In genomic region chr10:29143566-29144335, GRCm38 (mm10) we compare ENCODE assay signal across 8 mouse cellular contexts. TPM values are rescaled to one million over a fixed set of nuclear protein-coding genes. Genes with fewer than 3 reads are reported as not detected.
DNase-seq lines count a peak whose midpoint lies in the region; ATAC-seq and TF ChIP-seq lines count a peak whose summit lies in the region.

Soga3 (plus strand) TSS chr10:29143839.

- H3K9ac ChIP-seq in kidney, embryonic 15.5 days, result no peak within 1 kb of the TSS

- H3K27ac ChIP-seq in kidney, embryonic 15.5 days, result no peak within 1 kb of the TSS
- H3K27ac ChIP-seq in kidney, adult 2 months (ENCODE audit: insufficient read depth, low read depth, low read length), result no peak within 1 kb of the TSS

- no peak for DNase-seq in kidney, adult 2 months
- peak; percentile 72 for DNase-seq in cerebellum, adult 9-11 months
- peak; percentile 40 to 62 for DNase-seq in frontal cortex, postnatal 14 days (ENCODE audit: low spot score in 2 of 2)
- DNase-seq in left cerebral cortex, postnatal 25 days (ENCODE audit: low spot score in 2 of 2), result peak; percentile 63 to 75
- peak; percentile 24 for DNase-seq in retina, postnatal 7 days (ENCODE audit: low read depth, low spot score)
- no peak for DNase-seq in thymus, postnatal 0 days (ENCODE audit: low spot score)
- no peak for DNase-seq in heart, adult 11 months

- TF ChIP-seq POLR2A in kidney, adult 2 months (IDR thresholded peaks at IDR 0.05; ENCODE audit: low read depth, low read length), result no peak

- H3K36me3 ChIP-seq in kidney, embryonic 15.5 days, result no peaks in the 10 kb centered on the region
- no peaks in the 10 kb centered on the region for H3K36me3 ChIP-seq in kidney, adult 2 months (ENCODE audit: control insufficient read depth, insufficient read depth, low read length)

- 2% methylated on average over 34 of the region's 34 CpGs for WGBS in kidney, embryonic 15.5 days
- WGBS in kidney, adult 2 months, result 2% methylated on average over 34 of the region's 34 CpGs

- H3K4me2 ChIP-seq in kidney, embryonic 15.5 days, result peak within 1 kb of the TSS; percentile 51

- TF ChIP-seq CTCF in kidney, adult 2 months (conservative IDR thresholded peaks at IDR 0.05; ENCODE audit: insufficient read depth, insufficient read length, low read depth, low read length), result no peak

- peaks cover 61% of the 10 kb centered on the region for H3K27me3 ChIP-seq in kidney, embryonic 15.5 days
- peaks cover 5% of the 10 kb centered on the region for H3K27me3 ChIP-seq in kidney, adult 2 months (replicated peaks; ENCODE audit: control insufficient read depth, insufficient read depth, low read length)

- no peak for ATAC-seq in kidney, embryonic 15.5 days (replicated peaks; ENCODE audit: low FRiP score)

- H3K4me3 ChIP-seq in kidney, embryonic 15.5 days (replicated peaks), result peak within 1 kb of the TSS; percentile 32
- H3K4me3 ChIP-seq in kidney, adult 2 months (ENCODE audit: insufficient read depth, low read depth, low read length), result no peak within 1 kb of the TSS

- no peaks in the 10 kb centered on the region for H3K9me3 ChIP-seq in kidney, embryonic 15.5 days (replicated peaks)

- peaks cover 30% of the 10 kb centered on the region for H3K4me1 ChIP-seq in kidney, embryonic 15.5 days
- H3K4me1 ChIP-seq in kidney, adult 2 months (ENCODE audit: control insufficient read depth, insufficient read depth, low read length), result no peaks in the 10 kb centered on the region

- intact Hi-C loops in left cerebral cortex, postnatal 25 days (cut with DNase I), result loop anchor here (2.0 to 5.0 kb wide), 2 partner anchors 36 to 63 kb away; no protein-coding TSS in a partner anchor

RNA-seq across cellular contexts. Expression of gene Soga3, which starts in this region (rescaled TPM):
- polyA plus RNA-seq in kidney, embryonic 15.5 days (2015; fragmentation: Nextera tagmentation; extraction: Ambion mirVana), result 0.93 and 1.2 TPM in 2 replicates
- 0.09 and 0.12 TPM in 2 replicates for polyA plus RNA-seq in kidney, adult 2 months (2012; rRNA removed)
- 100 to 1,000 TPM; 157 to 166 TPM for total RNA-seq in left cerebral cortex, postnatal 25 days (2021)
- polyA plus RNA-seq in thymus, postnatal 0 days (2015; fragmentation: Nextera tagmentation; extraction: Ambion mirVana), result 0.33 and 0.36 TPM in 2 replicates

Comparison
In these comparisons a context has a peak if more than half of its experiments do, and no peak if none do; other contexts are left out.
1. DNase-seq: peak in cerebellum, adult 9-11 months (single experiment), frontal cortex, postnatal 14 days (2 of 2), left cerebral cortex, postnatal 25 days (2 of 2) and retina, postnatal 7 days (single experiment); none in kidney, adult 2 months (single experiment), thymus, postnatal 0 days (single experiment) and heart, adult 11 months (single experiment).